Mouse (Mus musculus) retina, postnatal 7 days (tissue): Measurements from ENCODE around the gene Scml2.
"Not testable (repeated sequence)": the region's sequence is repeated elsewhere in the genome, so short reads cannot be mapped to it uniquely, and the experiment has no call there.

Source experiments
- DNase-seq: peaks from one replicate; pipeline ENCODE4 v3.0.0-alpha.2; 2012; ENCODE audit warnings: low read depth, low spot score

The Scml2 gene

GRCm38 (mm10) chrX:161116893-161117292, at the start of gene Scml2:
Gene Scml2, plus strand, starts transcription at chrX:161117193.
- DNase-seq = not testable (repeated sequence)

- DNase-seq = not testable (repeated sequence)
These were observed 41.4 kb upstream of the Scml2 start for GRCm38 (mm10) chrX:161075576-161075975.

GRCm38 (mm10) chrX:161162314-161163068, 45.5 kb downstream of the Scml2 start:
- DNase-seq = peak; percentile 16

GRCm38 (mm10) chrX:161163069-161163416, 46.0 kb downstream of the Scml2 start:
- DNase-seq = no peak

GRCm38 (mm10) chrX:161287156-161287555, 170.2 kb downstream of the Scml2 start, which contains the start of gene Gm15262:
Gene Gm15262, plus strand, starts transcription at chrX:161287456.
- not testable (repeated sequence) for DNase-seq
